Mouse (Mus musculus) embryonic facial prominence, embryonic 15.5 days (tissue): ENCODE measurements at regions not wholly inside any gene's neighbourhood (a gene's known extent, or its start where the extent isn't known, plus 50 kb on each side); places are given as distances from the start of the nearest gene placed in this dataset.

Experiments used
- ATAC-seq: fragments of 200-750 bp; cut with Nextera tagmentation; 2 replicates; pipeline ENCODE4 v1.8.0; 2017; ENCODE audit warnings: low read depth, moderate TSS enrichment; ENCODE audit not compliant: insufficient number of reproducible peaks, low FRiP score, low TSS enrichment
- H3K27ac ChIP-seq: fragments of 300-500 bp; sonication (generic); replicated peaks from 2 replicates; pipeline ENCODE4 v1.5.1; 2015; ENCODE audit warnings: mild to moderate bottlenecking, inconsistent platforms
- H3K27me3 ChIP-seq: fragments of 300-500 bp; sonication (generic); 2 replicates; pipeline ENCODE4 v1.6.1; 2015; ENCODE audit warnings: inconsistent platforms
- H3K36me3 ChIP-seq: fragments of 300-500 bp; sonication (generic); 2 replicates; pipeline ENCODE4 v1.6.1; 2015; ENCODE audit warnings: mild to moderate bottlenecking, inconsistent platforms
- H3K4me1 ChIP-seq: fragments of 300-500 bp; sonication (generic); 2 replicates; pipeline ENCODE4 v1.6.1; 2015; ENCODE audit warnings: inconsistent platforms
- H3K4me2 ChIP-seq: fragments of 300-500 bp; sonication (generic); replicated peaks from 2 replicates; pipeline ENCODE4 v1.6.1; 2015; ENCODE audit warnings: mild to moderate bottlenecking, inconsistent platforms
- H3K4me3 ChIP-seq: fragments of 300-500 bp; sonication (generic); replicated peaks from 2 replicates; pipeline ENCODE4 v1.5.1; 2015; ENCODE audit warnings: mild to moderate bottlenecking, inconsistent platforms
- H3K9ac ChIP-seq: fragments of 300-500 bp; sonication (generic); 2 replicates; pipeline ENCODE4 v1.6.1; 2015; ENCODE audit warnings: inconsistent platforms
- H3K9me3 ChIP-seq: fragments of 300-500 bp; sonication (generic); replicated peaks from 2 replicates; pipeline ENCODE4 v1.6.1; 2016; ENCODE audit warnings: inconsistent platforms
- WGBS: fragments of 180-500 bp; shearing (Covaris S2); methylation state at CpG from one replicate; pipeline ENCODE4 v1.1.7; 2015; 5-methylcytosine and 5-hydroxymethylcytosine counted together

- Histone ChIP-seq H3K9ac (no peak overlapping the region), H3K9me3 (no peaks in the 10 kb centered on the region), H3K27ac (no peak overlapping the region), H3K4me3 (no peak overlapping the region), H3K4me2 (no peak overlapping the region), H3K36me3 (no peaks in the 10 kb centered on the region), H3K27me3 (no peaks in the 10 kb centered on the region), H3K4me1 (no peaks in the 10 kb centered on the region)
- no peak for ATAC-seq
- WGBS: 60% methylated on average over 4 of the region's 4 CpGs
These were observed 117.4 kb upstream of the Cxxc4 start for GRCm38 (mm10) chr3:134118898-134119297.

- H3K4me2 ChIP-seq: no peak overlapping the region
- H3K27ac ChIP-seq: no peak overlapping the region
- H3K36me3 ChIP-seq: no peaks in the 10 kb centered on the region
- no peak overlapping the region for H3K9ac ChIP-seq
- no peak overlapping the region for H3K4me3 ChIP-seq
- H3K9me3 ChIP-seq: no peaks in the 10 kb centered on the region
- H3K4me1 ChIP-seq: no peaks in the 10 kb centered on the region
- no peak for ATAC-seq
- H3K27me3 ChIP-seq: no peaks in the 10 kb centered on the region
These were observed 111.3 kb upstream of the Cxxc4 start for GRCm38 (mm10) chr3:134124982-134125381.

GRCm38 (mm10) chr3:134130412-134130811, 105.9 kb upstream of the Cxxc4 start:
- no peak for ATAC-seq
- H3K36me3 ChIP-seq: no peaks in the 10 kb centered on the region
- no peak overlapping the region for H3K27ac ChIP-seq
- H3K9ac ChIP-seq: no peak overlapping the region
- WGBS: 50% methylated on average over 3 of the region's 3 CpGs
- no peaks in the 10 kb centered on the region for H3K9me3 ChIP-seq
- no peak overlapping the region for H3K4me2 ChIP-seq
- no peak overlapping the region for H3K4me3 ChIP-seq
- H3K27me3 ChIP-seq: no peaks in the 10 kb centered on the region
- H3K4me1 ChIP-seq: no peaks in the 10 kb centered on the region

- WGBS: 24% methylated on average over 7 of the region's 7 CpGs
- H3K4me1 ChIP-seq: 0 out of 2 replicates have a peak, but pooled peaks cover 6% of the 10 kb centered on the region
- no peak overlapping the region for H3K27ac ChIP-seq
- H3K9ac ChIP-seq: no peak overlapping the region
- H3K4me3 ChIP-seq: no peak overlapping the region
- H3K36me3 ChIP-seq: no peaks in the 10 kb centered on the region
- ATAC-seq: no peak
- no peaks in the 10 kb centered on the region for H3K27me3 ChIP-seq
- H3K9me3 ChIP-seq: no peaks in the 10 kb centered on the region
- H3K4me2 ChIP-seq: no peak overlapping the region
These were observed 91.0 kb upstream of the Cxxc4 start for GRCm38 (mm10) chr3:134145251-134145650.

- no peak overlapping the region for H3K27ac ChIP-seq
- no peaks in the 10 kb centered on the region for H3K27me3 ChIP-seq
- 0 out of 2 replicates have a peak, but pooled peaks cover 6% of the 10 kb centered on the region for H3K4me1 ChIP-seq
- H3K4me2 ChIP-seq: no peak overlapping the region
- WGBS: 79% methylated on average over 3 of the region's 3 CpGs
- no peak overlapping the region for H3K4me3 ChIP-seq
- no peak for ATAC-seq
- H3K9me3 ChIP-seq: no peaks in the 10 kb centered on the region
- H3K36me3 ChIP-seq: no peaks in the 10 kb centered on the region
- no peak overlapping the region for H3K9ac ChIP-seq
These were observed 90.3 kb upstream of the Cxxc4 start for GRCm38 (mm10) chr3:134145935-134146334.

GRCm38 (mm10) chr3:134146373-134147224, 89.7 kb upstream of the Cxxc4 start:
- no peak overlapping the region for H3K27ac ChIP-seq
- 0 out of 2 replicates have a peak, but pooled peaks cover 6% of the 10 kb centered on the region for H3K4me1 ChIP-seq
- no peaks in the 10 kb centered on the region for H3K9me3 ChIP-seq
- H3K27me3 ChIP-seq: no peaks in the 10 kb centered on the region
- peak overlapping the region; percentile 27 for H3K4me3 ChIP-seq
- peak overlapping the region; percentile 46 for H3K4me2 ChIP-seq
- WGBS: 15% methylated on average over 14 of the region's 14 CpGs
- ATAC-seq: peak; percentile 76
- no peak overlapping the region for H3K9ac ChIP-seq
- no peaks in the 10 kb centered on the region for H3K36me3 ChIP-seq

- Histone ChIP-seq H3K9ac (no peak overlapping the region), H3K27me3 (no peaks in the 10 kb centered on the region), H3K4me1 (no peaks in the 10 kb centered on the region), H3K4me2 (no peak overlapping the region), H3K36me3 (no peaks in the 10 kb centered on the region), H3K9me3 (no peaks in the 10 kb centered on the region), H3K27ac (no peak overlapping the region), H3K4me3 (no peak overlapping the region)
- WGBS: 79% methylated on average over 5 of the region's 5 CpGs
- no peak for ATAC-seq
These were observed 74.0 kb upstream of the Cxxc4 start for GRCm38 (mm10) chr3:134162288-134162687.

- Histone ChIP-seq H3K9ac (no peak overlapping the region), H3K36me3 (no peaks in the 10 kb centered on the region), H3K4me1 (no peaks in the 10 kb centered on the region), H3K4me2 (no peak overlapping the region), H3K4me3 (no peak overlapping the region), H3K27me3 (no peaks in the 10 kb centered on the region), H3K27ac (no peak overlapping the region), H3K9me3 (no peaks in the 10 kb centered on the region)
- ATAC-seq: no peak
- WGBS: 21% methylated on average over 1 of the region's 1 CpGs
These were observed 66.4 kb upstream of the Cxxc4 start for GRCm38 (mm10) chr3:134169922-134170321.

GRCm38 (mm10) chr3:134172357-134172756, 63.9 kb upstream of the Cxxc4 start:
- ATAC-seq: no peak

GRCm38 (mm10) chr3:134178491-134179054, 57.7 kb upstream of the Cxxc4 start:
- H3K4me3 ChIP-seq: no peak overlapping the region
- H3K9ac ChIP-seq: no peak overlapping the region
- WGBS: 42% methylated on average over 7 of the region's 7 CpGs
- no peak overlapping the region for H3K27ac ChIP-seq
- no peaks in the 10 kb centered on the region for H3K27me3 ChIP-seq
- no peak; the same call in 1 of the 2 replicates for ATAC-seq
- no peaks in the 10 kb centered on the region; the same call in 1 of the 2 replicates for H3K4me1 ChIP-seq
- H3K4me2 ChIP-seq: no peak overlapping the region
- no peaks in the 10 kb centered on the region for H3K9me3 ChIP-seq
- no peaks in the 10 kb centered on the region for H3K36me3 ChIP-seq

More at GRCm38 (mm10) chr3:134172357-134172756, 63.9 kb upstream of the Cxxc4 start:
- no peak overlapping the region for H3K9ac ChIP-seq
- WGBS: 30% methylated on average over 3 of the region's 3 CpGs
- no peaks in the 10 kb centered on the region for H3K4me1 ChIP-seq
- no peaks in the 10 kb centered on the region for H3K27me3 ChIP-seq
- no peaks in the 10 kb centered on the region for H3K9me3 ChIP-seq
- H3K4me2 ChIP-seq: no peak overlapping the region
- no peaks in the 10 kb centered on the region for H3K36me3 ChIP-seq
- H3K27ac ChIP-seq: no peak overlapping the region
- H3K4me3 ChIP-seq: no peak overlapping the region

GRCm38 (mm10) chr3:134184042-134184441, 52.2 kb upstream of the Cxxc4 start:
- no peaks in the 10 kb centered on the region for H3K36me3 ChIP-seq
- ATAC-seq: no peak
- H3K9ac ChIP-seq: no peak overlapping the region
- no peaks in the 10 kb centered on the region for H3K4me1 ChIP-seq
- no peak overlapping the region for H3K27ac ChIP-seq
- no peaks in the 10 kb centered on the region for H3K9me3 ChIP-seq
- H3K4me2 ChIP-seq: no peak overlapping the region
- 37% methylated on average over 4 of the region's 4 CpGs for WGBS
- H3K27me3 ChIP-seq: no peaks in the 10 kb centered on the region
- H3K4me3 ChIP-seq: no peak overlapping the region
